Mouse (Mus musculus) liver, embryonic 14.5 days (tissue): ENCODE results near the gene Ccdc106.

Experiments
- CTCF ChIP-seq: IDR thresholded peaks from 2 replicates; pipeline ENCODE4 v1.5.1; 2016; ENCODE audit warnings: antibody characterized with exemption, low read depth, control low read depth
- EP300 ChIP-seq: IDR thresholded peaks from 2 replicates; pipeline ENCODE4 v1.6.1; 2016; ENCODE audit warnings: antibody characterized with exemption, low read depth

DNA sequence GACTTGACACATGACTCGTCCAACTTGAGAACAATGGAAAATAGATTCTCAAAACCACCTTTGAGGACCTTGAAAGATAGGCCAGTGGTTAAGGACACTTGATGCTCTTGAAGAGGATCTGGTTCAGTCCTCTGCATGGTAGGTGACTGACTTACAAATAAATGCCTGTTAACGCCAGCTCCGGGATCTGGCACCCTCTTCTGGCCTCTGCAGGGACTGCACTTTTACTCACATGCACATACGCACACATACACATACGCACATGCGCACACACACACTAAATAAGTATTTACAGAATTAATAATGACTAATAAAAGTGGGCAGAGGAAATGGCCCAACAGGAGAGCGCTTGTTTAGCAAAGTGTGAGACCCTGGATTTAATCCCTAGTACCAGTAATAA, 43.5 kb upstream of the Ccdc106 start:
- TF ChIP-seq CTCF: peak; percentile 52
- no peak for TF ChIP-seq EP300
